Mouse (Mus musculus): ENCODE results near the gene Cdh4. TPM values are rescaled to one million over a fixed set of nuclear protein-coding genes. Genes with fewer than 3 reads are reported as not detected.
A peak's percentile ranks its signal among the peaks of the same experiment; 100 is the strongest.

Cdh4 gene
- polyA plus RNA-seq, 1 experiment from 2014 or later = 1.1 TPM

GRCm38 (mm10) chr2:179442541-179443225 is 452 bp downstream of the Cdh4 start:
- H3K36me3 ChIP-seq (ENCODE audit: control insufficient read depth, insufficient read depth, low read length) = no peaks in the 10 kb centered on the region
- peak overlapping the region; percentile 99 for H3K4me2 ChIP-seq (ENCODE audit: low read length)
- peak overlapping the region; percentile 58 for H3K9ac ChIP-seq (ENCODE audit: low read length)
- peaks cover 4 to 6% of the 10 kb centered on the region in 2 experiments for H3K4me1 ChIP-seq (ENCODE audit: control insufficient read depth in 2 of 2, insufficient read depth in 2 of 2, low read length in 2 of 2)
- no peak overlapping the region for H3K27ac ChIP-seq (replicated peaks in 1 of 2; ENCODE audit: control insufficient read depth in 1 of 2, insufficient read depth in 1 of 2, low read depth in 2 of 2, low read length in 2 of 2)
- under 1% methylated on average over 95 of the region's 95 CpGs for WGBS
- H3K9me3 ChIP-seq (ENCODE audit: control insufficient read depth, low read length) = no peaks in the 10 kb centered on the region
- peaks cover 54% of the 10 kb centered on the region for H3K27me3 ChIP-seq (ENCODE audit: control insufficient read depth, insufficient read depth, low read length)
- ATAC-seq (ENCODE audit: insufficient number of reproducible peaks, insufficient read depth, low FRiP score, low read depth) = no peak; the same call in 1 of the 2 replicates
- H3K4me3 ChIP-seq (ENCODE audit: control insufficient read depth in 1 of 2, insufficient read depth in 1 of 2, low read depth in 1 of 2, low read length in 2 of 2) = peak overlapping the region; percentile 41 to 61

- no peaks in the 10 kb centered on the region for H3K36me3 ChIP-seq (ENCODE audit: control insufficient read depth, insufficient read depth, low read length)
- H3K4me2 ChIP-seq (ENCODE audit: low read length) = peak overlapping the region; percentile 99
- no peaks in the 10 kb centered on the region for H3K9me3 ChIP-seq (ENCODE audit: control insufficient read depth, low read length)
- peak overlapping the region; percentile 58 for H3K9ac ChIP-seq (ENCODE audit: low read length)
- peaks cover 54% of the 10 kb centered on the region for H3K27me3 ChIP-seq (ENCODE audit: control insufficient read depth, insufficient read depth, low read length)
- H3K4me1 ChIP-seq (ENCODE audit: control insufficient read depth in 2 of 2, insufficient read depth in 2 of 2, low read length in 2 of 2) = peaks cover 4 to 6% of the 10 kb centered on the region in 2 experiments
- no peak for ATAC-seq (ENCODE audit: insufficient number of reproducible peaks, insufficient read depth, low FRiP score, low read depth)
- under 1% methylated on average over 43 of the region's 51 CpGs for WGBS
- H3K27ac ChIP-seq (replicated peaks in 1 of 2; ENCODE audit: control insufficient read depth in 1 of 2, insufficient read depth in 1 of 2, low read depth in 2 of 2, low read length in 2 of 2) = no peak overlapping the region
- peak overlapping the region; percentile 41 to 61 for H3K4me3 ChIP-seq (ENCODE audit: control insufficient read depth in 1 of 2, insufficient read depth in 1 of 2, low read depth in 1 of 2, low read length in 2 of 2)
These were observed 1.1 kb downstream of the Cdh4 start for GRCm38 (mm10) chr2:179443226-179443815.

- Histone ChIP-seq H3K4me2 (ENCODE audit: low read length) (peak overlapping the region; percentile 99), H3K27me3 (ENCODE audit: control insufficient read depth, insufficient read depth, low read length) (peaks cover 54% of the 10 kb centered on the region), H3K4me1 (ENCODE audit: control insufficient read depth in 2 of 2, insufficient read depth in 2 of 2, low read length in 2 of 2) (peaks cover 4 to 6% of the 10 kb centered on the region in 2 experiments), H3K27ac (replicated peaks in 1 of 2; ENCODE audit: control insufficient read depth in 1 of 2, insufficient read depth in 1 of 2, low read depth in 2 of 2, low read length in 2 of 2) (no peak overlapping the region), H3K4me3 (ENCODE audit: control insufficient read depth in 1 of 2, insufficient read depth in 1 of 2, low read depth in 1 of 2, low read length in 2 of 2) (peak overlapping the region in 1 of 2 experiments; percentile 61; a peak in 2 of 4 replicates), H3K36me3 (ENCODE audit: control insufficient read depth, insufficient read depth, low read length) (no peaks in the 10 kb centered on the region), H3K9ac (ENCODE audit: low read length) (no peak overlapping the region), H3K9me3 (ENCODE audit: control insufficient read depth, low read length) (peaks cover 2% of the 10 kb centered on the region; the same call in 1 of the 2 replicates)
- WGBS = 31% methylated on average over 11 of the region's 11 CpGs
- no peak for ATAC-seq (ENCODE audit: insufficient number of reproducible peaks, insufficient read depth, low FRiP score, low read depth)
These were observed 1.7 kb downstream of the Cdh4 start for GRCm38 (mm10) chr2:179443959-179444358.

- no peak overlapping the region for H3K9ac ChIP-seq (ENCODE audit: low read length)
- H3K4me3 ChIP-seq (ENCODE audit: control insufficient read depth in 1 of 2, insufficient read depth in 1 of 2, low read depth in 1 of 2, low read length in 2 of 2) = no peak overlapping the region
- no peaks in the 10 kb centered on the region for H3K4me1 ChIP-seq (ENCODE audit: control insufficient read depth in 2 of 2, insufficient read depth in 2 of 2, low read length in 2 of 2)
- peaks cover 23% of the 10 kb centered on the region for H3K27me3 ChIP-seq (ENCODE audit: control insufficient read depth, insufficient read depth, low read length)
- WGBS = 88% methylated on average over 4 of the region's 4 CpGs
- no peak overlapping the region for H3K27ac ChIP-seq (replicated peaks in 1 of 2; ENCODE audit: control insufficient read depth in 1 of 2, insufficient read depth in 1 of 2, low read depth in 2 of 2, low read length in 2 of 2)
- no peaks in the 10 kb centered on the region for H3K36me3 ChIP-seq (ENCODE audit: control insufficient read depth, insufficient read depth, low read length)
- H3K4me2 ChIP-seq (ENCODE audit: low read length) = no peak overlapping the region
- ATAC-seq (ENCODE audit: insufficient number of reproducible peaks, insufficient read depth, low FRiP score, low read depth) = no peak
- H3K9me3 ChIP-seq (ENCODE audit: control insufficient read depth, low read length) = peaks cover 20% of the 10 kb centered on the region
These were observed 6.0 kb downstream of the Cdh4 start for GRCm38 (mm10) chr2:179448256-179448655.

GRCm38 (mm10) chr2:179449018-179449417 is 6.8 kb downstream of the Cdh4 start:
- Histone ChIP-seq H3K4me3 (ENCODE audit: control insufficient read depth in 1 of 2, insufficient read depth in 1 of 2, low read depth in 1 of 2, low read length in 2 of 2) (no peak overlapping the region), H3K36me3 (ENCODE audit: control insufficient read depth, insufficient read depth, low read length) (no peaks in the 10 kb centered on the region), H3K27ac (replicated peaks in 1 of 2; ENCODE audit: control insufficient read depth in 1 of 2, insufficient read depth in 1 of 2, low read depth in 2 of 2, low read length in 2 of 2) (no peak overlapping the region), H3K9me3 (ENCODE audit: control insufficient read depth, low read length) (peaks cover 24% of the 10 kb centered on the region), H3K27me3 (ENCODE audit: control insufficient read depth, insufficient read depth, low read length) (peaks cover 16% of the 10 kb centered on the region), H3K4me2 (ENCODE audit: low read length) (no peak overlapping the region), H3K4me1 (ENCODE audit: control insufficient read depth in 2 of 2, insufficient read depth in 2 of 2, low read length in 2 of 2) (no peaks in the 10 kb centered on the region), H3K9ac (ENCODE audit: low read length) (no peak overlapping the region)
- ATAC-seq (ENCODE audit: insufficient number of reproducible peaks, insufficient read depth, low FRiP score, low read depth) = no peak
- WGBS = 96% methylated on average over 1 of the region's 1 CpGs

- no peaks in the 10 kb centered on the region for H3K36me3 ChIP-seq (ENCODE audit: control insufficient read depth, insufficient read depth, low read length)
- no peaks in the 10 kb centered on the region for H3K4me1 ChIP-seq (ENCODE audit: control insufficient read depth in 2 of 2, insufficient read depth in 2 of 2, low read length in 2 of 2)
- H3K4me3 ChIP-seq (ENCODE audit: control insufficient read depth in 1 of 2, insufficient read depth in 1 of 2, low read depth in 1 of 2, low read length in 2 of 2) = no peak overlapping the region
- H3K9me3 ChIP-seq (ENCODE audit: control insufficient read depth, low read length) = peaks cover 96% of the 10 kb centered on the region
- H3K27me3 ChIP-seq (ENCODE audit: control insufficient read depth, insufficient read depth, low read length) = no peaks in the 10 kb centered on the region
- no peak for ATAC-seq (ENCODE audit: insufficient number of reproducible peaks, insufficient read depth, low FRiP score, low read depth)
- no peak overlapping the region for H3K9ac ChIP-seq (ENCODE audit: low read length)
- no peak overlapping the region for H3K27ac ChIP-seq (replicated peaks in 1 of 2; ENCODE audit: control insufficient read depth in 1 of 2, insufficient read depth in 1 of 2, low read depth in 2 of 2, low read length in 2 of 2)
- WGBS = 76% methylated on average over 4 of the region's 4 CpGs
- H3K4me2 ChIP-seq (ENCODE audit: low read length) = no peak overlapping the region
These were observed 17.0 kb downstream of the Cdh4 start for GRCm38 (mm10) chr2:179459196-179459595.

- H3K9ac ChIP-seq (ENCODE audit: low read length) = no peak overlapping the region
- H3K27ac ChIP-seq (replicated peaks in 1 of 2; ENCODE audit: control insufficient read depth in 1 of 2, insufficient read depth in 1 of 2, low read depth in 2 of 2, low read length in 2 of 2) = no peak overlapping the region
- H3K4me2 ChIP-seq (ENCODE audit: low read length) = no peak overlapping the region
- 89% methylated on average over 2 of the region's 2 CpGs for WGBS
- peaks cover 96% of the 10 kb centered on the region for H3K9me3 ChIP-seq (ENCODE audit: control insufficient read depth, low read length)
- H3K27me3 ChIP-seq (ENCODE audit: control insufficient read depth, insufficient read depth, low read length) = no peaks in the 10 kb centered on the region
- H3K36me3 ChIP-seq (ENCODE audit: control insufficient read depth, insufficient read depth, low read length) = no peaks in the 10 kb centered on the region
- no peak for ATAC-seq (ENCODE audit: insufficient number of reproducible peaks, insufficient read depth, low FRiP score, low read depth)
- H3K4me1 ChIP-seq (ENCODE audit: control insufficient read depth in 2 of 2, insufficient read depth in 2 of 2, low read length in 2 of 2) = no peaks in the 10 kb centered on the region
- H3K4me3 ChIP-seq (ENCODE audit: control insufficient read depth in 1 of 2, insufficient read depth in 1 of 2, low read depth in 1 of 2, low read length in 2 of 2) = no peak overlapping the region
These were observed 17.4 kb downstream of the Cdh4 start for GRCm38 (mm10) chr2:179459606-179460005.
